11 mouse cellular contexts compared by ENCODE assay signal in genomic region chr5:76837018-76837417, GRCm38 (mm10).
A peak's percentile ranks its signal among the peaks of the same experiment; 100 is the strongest.
DNase-seq lines count a peak whose midpoint lies in the region; ATAC-seq and TF ChIP-seq lines count a peak whose summit lies in the region.
"Had no signal": no experiment of that assay in that cellular context is flagged by ENCODE, and none has a peak within 500 bp of the region (broad histone marks: within the 10 kb centered on the region; RNA-seq: fewer than 3 reads in every experiment).

No protein-coding gene starts in this region.

- TF ChIP-seq EP300 in heart, adult 2 months (IDR thresholded peaks at IDR 0.05; ENCODE audit: insufficient read depth, low read depth, low read length): no peak
- no peak for TF ChIP-seq EP300 in MEL (IDR thresholded peaks at IDR 0.05; ENCODE audit: low read depth in 1 of 2, low read length in 2 of 2)

- H3K79me3 ChIP-seq in C2C12 (ENCODE audit: low read depth): no peaks in the 10 kb centered on the region

- H3K4me3 ChIP-seq in heart, embryonic 13.5 days: peak overlapping the region; percentile 21; the same call in 1 of the 2 replicates
- H3K4me3 ChIP-seq in heart, adult 2 months: no peak overlapping the region
- peak overlapping the region; percentile 31 for H3K4me3 ChIP-seq in C2C12 (ENCODE audit: insufficient read depth, poor library complexity, severe bottlenecking)
- H3K4me3 ChIP-seq in MEL (ENCODE audit: control insufficient read depth in 1 of 2, insufficient read depth in 1 of 2, low read depth in 2 of 2, low read length in 2 of 2): no peak overlapping the region
- H3K4me3 ChIP-seq in forebrain, embryonic 15.5 days: no peak overlapping the region
- H3K4me3 ChIP-seq: layer of hippocampus, adult 2 months had no signal

- TF ChIP-seq CTCF in heart, adult 2 months (IDR thresholded peaks at IDR 0.05): no peak
- TF ChIP-seq CTCF in C2C12 (IDR thresholded peaks at IDR 0.05; ENCODE audit: control insufficient read depth, insufficient read depth, insufficient read length): no peak
- TF ChIP-seq CTCF in MEL (IDR thresholded peaks at IDR 0.05 in 2 of 3, conservative IDR thresholded peaks at IDR 0.05 in 1 of 3; ENCODE audit: control insufficient read depth in 1 of 3, insufficient read depth in 1 of 3, low read depth in 2 of 3, low read length in 3 of 3, poor library complexity in 1 of 3, severe bottlenecking in 1 of 3): no peak

- TF ChIP-seq RAD21 in MEL (IDR thresholded peaks at IDR 0.05; ENCODE audit: low read depth, low read length): no peak

- H3K9ac ChIP-seq in heart, embryonic 13.5 days: no peak overlapping the region
- no peak overlapping the region for H3K9ac ChIP-seq in heart, adult 2 months (ENCODE audit: low read depth, low read length)
- H3K9ac ChIP-seq in MEL (ENCODE audit: control insufficient read depth, low read depth, low read length, poor library complexity, severe bottlenecking): no peak overlapping the region
- H3K9ac ChIP-seq in forebrain, embryonic 15.5 days (replicated peaks): no peak overlapping the region

- no peaks in the 10 kb centered on the region for H3K9me3 ChIP-seq in heart, embryonic 13.5 days
- H3K9me3 ChIP-seq in MEL (replicated peaks; ENCODE audit: insufficient read depth, low read length): no peaks in the 10 kb centered on the region
- no peaks in the 10 kb centered on the region for H3K9me3 ChIP-seq in forebrain, embryonic 15.5 days

- intact Hi-C loops in heart, adult 2 months (cut with DNase I): no loop called here

- ATAC-seq in heart, embryonic 13.5 days (ENCODE audit: extremely low read depth, insufficient number of reproducible peaks, low FRiP score, low TSS enrichment): no peak
- ATAC-seq in forebrain, embryonic 15.5 days (replicated peaks): peak; percentile 63
- no peak for ATAC-seq in erythroid progenitor cell, adult 5-6 weeks (replicated peaks; ENCODE audit: low FRiP score, poor library complexity, severe bottlenecking)

- WGBS in heart, embryonic 13.5 days: 48% methylated on average over 5 of the region's 5 CpGs
- 63% methylated on average over 5 of the region's 5 CpGs for WGBS in heart, adult 2 months
- 62% methylated on average over 5 of the region's 5 CpGs for WGBS in forebrain, embryonic 15.5 days

- no peaks in the 10 kb centered on the region for H3K79me2 ChIP-seq in heart, adult 2 months (replicated peaks; ENCODE audit: control insufficient read depth, insufficient read depth, low read length)
- no peaks in the 10 kb centered on the region for H3K79me2 ChIP-seq in C2C12 (ENCODE audit: control insufficient read depth, insufficient read depth)
- H3K79me2 ChIP-seq in MEL (ENCODE audit: control insufficient read depth, insufficient read depth, low read length, poor library complexity): no peaks in the 10 kb centered on the region

- H3K4me2 ChIP-seq in heart, embryonic 13.5 days: peak overlapping the region; percentile 32
- no peak overlapping the region for H3K4me2 ChIP-seq in forebrain, embryonic 15.5 days (replicated peaks)

- DNase-seq in heart, adult 2 months: no peak
- DNase-seq in MEL (ENCODE audit: low read depth, low spot score): peak; percentile 32
- no peak for DNase-seq in yolk sac, embryonic 10.5 days (ENCODE audit: low spot score)
- DNase-seq: cerebellum, postnatal 14 days; kidney, adult 11 months; left cerebral cortex, postnatal 4 days had no signal

- H3ac ChIP-seq in C2C12 (ENCODE audit: control insufficient read depth, insufficient read length, low read depth): no peak overlapping the region

- no peak for TF ChIP-seq POLR2A in heart, adult 2 months (IDR thresholded peaks at IDR 0.05; ENCODE audit: insufficient read depth, low read depth, low read length)
- no peak for TF ChIP-seq POLR2A in MEL (IDR thresholded peaks at IDR 0.05; ENCODE audit: control insufficient read depth in 1 of 2, insufficient read depth in 1 of 2, low read depth in 1 of 2, low read length in 2 of 2, poor library complexity in 1 of 2)

- H3K4me1 ChIP-seq in heart, embryonic 13.5 days: no peaks in the 10 kb centered on the region
- no peaks in the 10 kb centered on the region for H3K4me1 ChIP-seq in heart, adult 2 months (ENCODE audit: control insufficient read depth, insufficient read depth, low read length)
- peaks cover 0 to 4% of the 10 kb centered on the region in 2 experiments; a peak in 1 of 4 replicates for H3K4me1 ChIP-seq in MEL (ENCODE audit: control insufficient read depth in 1 of 2, insufficient read depth in 2 of 2, low read length in 2 of 2)
- peaks cover 5% of the 10 kb centered on the region; the same call in 1 of the 2 replicates for H3K4me1 ChIP-seq in forebrain, embryonic 15.5 days

- H3K27ac ChIP-seq in heart, embryonic 13.5 days (replicated peaks): no peak overlapping the region
- no peak overlapping the region for H3K27ac ChIP-seq in heart, adult 2 months
- H3K27ac ChIP-seq in MEL (ENCODE audit: control insufficient read depth, low read depth, low read length): no peak overlapping the region
- peak overlapping the region; percentile 57 for H3K27ac ChIP-seq in forebrain, embryonic 15.5 days (replicated peaks)
- H3K27ac ChIP-seq: layer of hippocampus, adult 2 months had no signal

- no peaks in the 10 kb centered on the region for H3K36me3 ChIP-seq in heart, embryonic 13.5 days
- no peaks in the 10 kb centered on the region for H3K36me3 ChIP-seq in heart, adult 2 months (ENCODE audit: control insufficient read depth, insufficient read depth, low read length)
- H3K36me3 ChIP-seq in C2C12 (ENCODE audit: control insufficient read depth, insufficient read depth) (no peaks in the 10 kb centered on the region), MEL (ENCODE audit: control insufficient read depth in 1 of 2, insufficient read depth in 2 of 2, low read length in 2 of 2) (no peaks in the 10 kb centered on the region; a peak in 1 of 4 replicates)
- 0 out of 2 replicates have a peak, but pooled peaks cover 1% of the 10 kb centered on the region for H3K36me3 ChIP-seq in forebrain, embryonic 15.5 days

- no peaks in the 10 kb centered on the region for H3K27me3 ChIP-seq in heart, embryonic 13.5 days (replicated peaks)
- no peaks in the 10 kb centered on the region for H3K27me3 ChIP-seq in heart, adult 2 months (ENCODE audit: control insufficient read depth, insufficient read depth, low read length)
- H3K27me3 ChIP-seq in C2C12 (ENCODE audit: control insufficient read depth, insufficient read depth, insufficient read length) (no peaks in the 10 kb centered on the region), MEL (ENCODE audit: control insufficient read depth in 1 of 2, insufficient read depth in 2 of 2, low read length in 2 of 2) (no peaks in the 10 kb centered on the region)
- no peaks in the 10 kb centered on the region for H3K27me3 ChIP-seq in forebrain, embryonic 15.5 days

TF ChIP-seq in C2C12, 6 proteins besides CTCF, POLR2A, EP300 and RAD21:
- TF ChIP-seq MYOD1 (IDR thresholded peaks at IDR 0.05; ENCODE audit: control insufficient read depth, insufficient read length, low read depth): no peak
- no peak for TF ChIP-seq USF1 (IDR thresholded peaks at IDR 0.05; ENCODE audit: low read depth)
- TF ChIP-seq MYOG (IDR thresholded peaks at IDR 0.05; ENCODE audit: control insufficient read depth, extremely low read depth, insufficient read length): no peak
- TF ChIP-seq MAX (IDR thresholded peaks at IDR 0.05): no peak
- no peak for TF ChIP-seq CEBPB (IDR thresholded peaks at IDR 0.05; ENCODE audit: low read depth)
- no peak for TF ChIP-seq FOSL1 (IDR thresholded peaks at IDR 0.05; ENCODE audit: insufficient read depth, low read length, poor library complexity, severe bottlenecking)
TF ChIP-seq in C2C12: peak in this region for 0.

TF ChIP-seq in MEL, 35 proteins besides CTCF, POLR2A, EP300 and RAD21:
- no peak for TF ChIP-seq USF2 (IDR thresholded peaks at IDR 0.05; ENCODE audit: borderline replicate concordance in 1 of 2, insufficient read depth in 1 of 2, low read depth in 1 of 2, low read length in 2 of 2)

Comparison
In these comparisons a context has a peak if more than half of its experiments do, and no peak if none do; other contexts are left out.
1. H3K4me3 ChIP-seq: peak in heart, embryonic 13.5 days (single experiment) and C2C12 (single experiment); none in heart, adult 2 months (single experiment), MEL (0 of 2) and forebrain, embryonic 15.5 days (single experiment).